In genomic region chr11:55208001-55208690, GRCm38 (mm10) we compare ENCODE assay signal across 15 mouse cellular contexts. TPM values are rescaled to one million over a fixed set of nuclear protein-coding genes. Genes with fewer than 3 reads are reported as not detected.
DNase-seq lines count a peak whose midpoint lies in the region; ATAC-seq and TF ChIP-seq lines count a peak whose summit lies in the region.
"Had no signal": no experiment of that assay in that cellular context is flagged by ENCODE, and none has a peak within 500 bp of the region (broad histone marks: within the 10 kb centered on the region; RNA-seq: fewer than 3 reads in every experiment).

No protein-coding gene starts in this region.

- peak overlapping the region; percentile 85 for H3K27ac ChIP-seq in liver, adult 2 months (replicated peaks; ENCODE audit: insufficient read depth, low read depth, low read length)
- H3K27ac ChIP-seq in brown adipose tissue, adult 24 weeks (replicated peaks; ENCODE audit: low read depth, low read length): peak overlapping the region; percentile 57; the same call in 1 of the 2 replicates
- no peak overlapping the region for H3K27ac ChIP-seq in hindbrain, embryonic 12.5 days
- H3K27ac ChIP-seq: embryonic facial prominence, embryonic 10.5 days; hindbrain, postnatal 0 days had no signal

- peaks cover 34% of the 10 kb centered on the region for H3K4me1 ChIP-seq in liver, adult 2 months (ENCODE audit: control insufficient read depth, insufficient read depth, low read length)
- H3K4me1 ChIP-seq in brown adipose tissue, adult 24 weeks (ENCODE audit: control insufficient read depth, insufficient read depth, insufficient read length, low read length): peaks cover 20% of the 10 kb centered on the region
- peaks cover 21% of the 10 kb centered on the region for H3K4me1 ChIP-seq in hindbrain, embryonic 12.5 days

- no peak for TF ChIP-seq CTCF in liver, adult 2 months (IDR thresholded peaks at IDR 0.05; ENCODE audit: low read depth, low read length)

- H3K36me3 ChIP-seq in liver, adult 2 months (ENCODE audit: control insufficient read depth, insufficient read depth, low read length): no peaks in the 10 kb centered on the region
- no peaks in the 10 kb centered on the region for H3K36me3 ChIP-seq in hindbrain, embryonic 12.5 days
- H3K36me3 ChIP-seq: embryonic facial prominence, embryonic 10.5 days had no signal

- ATAC-seq in hindbrain, embryonic 12.5 days (ENCODE audit: low FRiP score): no peak
- ATAC-seq: forebrain, embryonic 14.5 days; hindbrain, postnatal 0 days had no signal

- peak overlapping the region; percentile 19 for H3K9ac ChIP-seq in liver, adult 2 months (ENCODE audit: low read depth, low read length)
- H3K9ac ChIP-seq in hindbrain, embryonic 12.5 days: no peak overlapping the region

- no peaks in the 10 kb centered on the region for H3K27me3 ChIP-seq in liver, adult 2 months (ENCODE audit: control insufficient read depth, insufficient read depth, low read length)
- H3K27me3 ChIP-seq in hindbrain, embryonic 12.5 days: no peaks in the 10 kb centered on the region

- no peak for TF ChIP-seq POLR2A in liver, adult 2 months (IDR thresholded peaks at IDR 0.05; ENCODE audit: extremely low read depth, insufficient read depth, low read length)

- no peak overlapping the region for H3K4me3 ChIP-seq in liver, adult 2 months (ENCODE audit: insufficient read depth, low read depth, low read length)
- no peak overlapping the region for H3K4me3 ChIP-seq in brown adipose tissue, adult 24 weeks (ENCODE audit: insufficient read depth, low read depth, low read length)
- no peak overlapping the region for H3K4me3 ChIP-seq in hindbrain, embryonic 12.5 days
- H3K4me3 ChIP-seq: embryonic facial prominence, embryonic 10.5 days had no signal

- peaks cover 32% of the 10 kb centered on the region; the same call in 1 of the 2 replicates for H3K79me2 ChIP-seq in liver, adult 2 months (ENCODE audit: control insufficient read depth, insufficient read depth, low read length)

- WGBS in liver, adult 2 months: 10% methylated on average over 6 of the region's 6 CpGs
- 72% methylated on average over 6 of the region's 6 CpGs for WGBS in hindbrain, embryonic 12.5 days

- peaks cover 6% of the 10 kb centered on the region; the same call in 1 of the 2 replicates for H3K9me3 ChIP-seq in hindbrain, embryonic 12.5 days (replicated peaks)
- H3K9me3 ChIP-seq: embryonic facial prominence, embryonic 10.5 days had no signal

- no peak overlapping the region for H3K4me2 ChIP-seq in hindbrain, embryonic 12.5 days (replicated peaks)

- DNase-seq in liver, adult 2 months (ENCODE audit: extremely low read depth, low read depth, low spot score): peak; percentile 98
- DNase-seq in liver: no peak
- DNase-seq in kidney, postnatal 14 days: peak; percentile 30
- DNase-seq in monocyte, adult 2 months (ENCODE audit: low read depth in 1 of 2, low spot score in 2 of 2): peak; percentile 36 to 38
- no peak for DNase-seq in right cerebral cortex, postnatal 4 days
- DNase-seq in gastrocnemius, adult 18-20 months (ENCODE audit: low spot score): no peak
- DNase-seq: lung, postnatal 10 days; retina, postnatal 1 day; thymus, adult 2 months had no signal

RNA-seq across cellular contexts. Expression of gene Slc36a1, which starts 4.0 kb away (rescaled TPM):
- total RNA-seq in liver, adult 2 months (2014; rRNA removed): 7.0 and 12.9 TPM in 2 replicates
- 24.0 and 26.2 TPM in 2 replicates for polyA plus RNA-seq in liver, adult 2 months (2012; rRNA removed)
- 3.4 and 5.3 TPM in 2 replicates for polyA plus RNA-seq in brown adipose tissue, adult 24 weeks (2012; ENCODE audit: insufficient read depth, insufficient read length, missing spikeins)
- polyA plus RNA-seq in hindbrain, embryonic 12.5 days (2016; fragmentation: Nextera tagmentation; extraction: Ambion mirVana): 1.5 and 2.3 TPM in 2 replicates
- total RNA-seq in gastrocnemius, adult 18-20 months (2021): 1 to 10 TPM; 5.3 to 6.4 TPM

RNA-seq across cellular contexts. Expression of gene Slc36a2, which starts 23.3 kb away (rescaled TPM):
- total RNA-seq in liver, adult 2 months (2014; rRNA removed): 0.54 TPM in 1 of 2 replicates, not detected in the other
- not detected in 2 replicates for polyA plus RNA-seq in liver, adult 2 months (2012; rRNA removed)
- 279 and 401 TPM in 2 replicates for polyA plus RNA-seq in brown adipose tissue, adult 24 weeks (2012; ENCODE audit: insufficient read depth, insufficient read length, missing spikeins)
- polyA plus RNA-seq in hindbrain, embryonic 12.5 days (2016; fragmentation: Nextera tagmentation; extraction: Ambion mirVana): 0.40 and 0.52 TPM in 2 replicates
- 1 to 10 TPM in 1 of 2 experiments, under 1 TPM in 1; 0.66 to 1.4 TPM for total RNA-seq in gastrocnemius, adult 18-20 months (2021)

RNA-seq across cellular contexts. Expression of gene Slc36a3, which starts 56.6 kb away (rescaled TPM):
- total RNA-seq in liver, adult 2 months (2014; rRNA removed): not detected in 2 replicates
- 0.05 TPM in 1 of 2 replicates, not detected in the other for polyA plus RNA-seq in liver, adult 2 months (2012; rRNA removed)
- polyA plus RNA-seq in brown adipose tissue, adult 24 weeks (2012; ENCODE audit: insufficient read depth, insufficient read length, missing spikeins): not detected in 2 replicates
- not detected in 2 replicates for polyA plus RNA-seq in hindbrain, embryonic 12.5 days (2016; fragmentation: Nextera tagmentation; extraction: Ambion mirVana)
- total RNA-seq in gastrocnemius, adult 18-20 months (2021): not detected
- total RNA-seq: hindbrain, postnatal 0 days had no signal
- polyA plus RNA-seq: embryonic facial prominence, embryonic 10.5 days; forebrain, embryonic 14.5 days; heart, embryonic 14.5 days; hindbrain, postnatal 0 days had no signal

Comparison
In these comparisons a context has a peak if more than half of its experiments do, and no peak if none do; other contexts are left out.
1. DNase-seq: peak in liver, adult 2 months (single experiment), kidney, postnatal 14 days (single experiment) and monocyte, adult 2 months (2 of 2); none in liver (single experiment), right cerebral cortex, postnatal 4 days (single experiment) and gastrocnemius, adult 18-20 months (single experiment).
2. RNA of gene Slc36a2, which starts 23.3 kb away (polyA plus RNA-seq): 279 to 401 TPM in brown adipose tissue, adult 24 weeks; 0.40 to 0.52 TPM in hindbrain, embryonic 12.5 days and not detected in liver, adult 2 months; every median in the first group is over 100 times any median in the second.